Mouse (Mus musculus): ENCODE results near the gene Alox12b. TPM values are rescaled to one million over a fixed set of nuclear protein-coding genes. Genes with fewer than 3 reads are reported as not detected.

Alox12b gene
- total RNA-seq, 1 experiment = 0.22 TPM

DNA sequence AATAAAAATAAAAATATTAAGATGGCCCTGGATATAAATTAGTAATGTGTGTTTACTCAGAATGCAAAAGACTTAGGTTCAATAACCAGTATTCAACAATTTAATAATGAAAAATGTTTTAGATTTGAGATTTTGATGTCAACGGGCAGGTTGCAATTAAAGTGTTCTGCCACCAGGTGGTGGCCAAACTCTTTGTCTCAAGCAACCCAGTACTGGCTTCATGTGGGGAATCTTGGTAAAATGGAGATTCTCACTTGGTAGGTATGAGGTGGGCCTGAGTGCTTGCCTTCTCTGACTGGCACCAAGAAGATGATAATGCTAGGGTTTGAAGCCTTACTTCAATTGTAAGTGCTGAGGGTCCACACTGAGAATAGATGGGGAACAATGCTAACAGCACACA is 36.1 kb downstream of the Alox12b start:
- Histone ChIP-seq H3K9ac (ENCODE audit: insufficient read depth, low read depth, low read length, poor library complexity, severe bottlenecking) (no peak overlapping the region), H3K36me3 (ENCODE audit: control insufficient read depth, insufficient read depth, low read length, poor library complexity, severe bottlenecking) (no peaks in the 10 kb centered on the region), H3K9me3 (ENCODE audit: control insufficient read depth, insufficient read depth, low read depth, low read length) (no peaks in the 10 kb centered on the region), H3K4me1 (ENCODE audit: control insufficient read depth in 2 of 2, insufficient read depth in 2 of 2, low read length in 2 of 2, poor library complexity in 1 of 2) (peaks cover 0 to 4% of the 10 kb centered on the region in 2 experiments; a peak in 1 of 4 replicates), H3K27ac (ENCODE audit: insufficient read depth, low read depth, low read length, poor library complexity, severe bottlenecking) (no peak overlapping the region), H3K4me3 (ENCODE audit: insufficient read depth in 1 of 2, low read depth in 1 of 2, low read length in 2 of 2, poor library complexity in 1 of 2, severe bottlenecking in 1 of 2) (no peak overlapping the region)
- DNase-seq (ENCODE audit: low read depth, low spot score) = peak; percentile 25
- TF ChIP-seq CHD2 (IDR thresholded peaks at IDR 0.05; ENCODE audit: low read depth, low read length) (no peak), ZC3H11A (IDR thresholded peaks at IDR 0.05; ENCODE audit: borderline replicate concordance, low read depth, low read length) (peak; percentile 89), MAFK (IDR thresholded peaks at IDR 0.05; ENCODE audit: insufficient read depth, low read depth, low read length) (no peak)
- in situ Hi-C loops (cut with MboI; ENCODE audit: low sequenced_read_pairs in 2 of 2, unreplicated experiment in 2 of 2) = loop anchor here (10.0 kb wide), 1 partner anchor 52 kb away; no protein-coding TSS in a partner anchor

DNA sequence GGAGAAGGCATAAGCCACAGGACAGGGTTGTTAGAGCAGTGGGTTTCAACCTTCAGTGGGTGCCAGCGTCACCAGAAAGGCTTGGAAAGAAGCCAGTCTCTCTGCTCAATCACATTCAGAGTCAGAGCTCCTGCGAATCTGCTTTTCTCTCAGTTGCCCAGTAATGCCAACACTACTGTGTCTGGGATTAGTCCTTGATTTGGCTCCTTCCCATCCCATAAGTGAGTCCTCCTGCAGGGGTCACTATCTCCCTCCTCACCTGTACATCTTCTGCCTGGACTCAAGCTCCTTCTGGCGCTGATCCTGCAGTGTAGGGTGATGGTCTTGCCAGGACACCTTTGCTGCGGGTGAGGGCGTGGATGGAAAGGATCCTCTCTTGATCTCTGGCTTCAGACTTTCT is 40.0 kb downstream of the Alox12b start:
- H3K36me3 ChIP-seq (ENCODE audit: control insufficient read depth, insufficient read depth, low read length, poor library complexity, severe bottlenecking) = no peaks in the 10 kb centered on the region
- H3K9ac ChIP-seq (ENCODE audit: insufficient read depth, low read depth, low read length, poor library complexity, severe bottlenecking) = no peak overlapping the region
- peak overlapping the region in 1 of 2 experiments; percentile 46; a peak in 1 of 4 replicates for H3K4me3 ChIP-seq (ENCODE audit: insufficient read depth in 1 of 2, low read depth in 1 of 2, low read length in 2 of 2, poor library complexity in 1 of 2, severe bottlenecking in 1 of 2)
- in situ Hi-C loops (cut with MboI; ENCODE audit: low sequenced_read_pairs in 2 of 2, unreplicated experiment in 2 of 2) = loop anchor here (10.0 kb wide), 1 partner anchor 48 kb away; no protein-coding TSS in a partner anchor
- H3K9me3 ChIP-seq (ENCODE audit: control insufficient read depth, insufficient read depth, low read depth, low read length) = no peaks in the 10 kb centered on the region
- H3K27ac ChIP-seq (ENCODE audit: insufficient read depth, low read depth, low read length, poor library complexity, severe bottlenecking) = no peak overlapping the region
- TF ChIP-seq ZC3H11A (IDR thresholded peaks at IDR 0.05; ENCODE audit: borderline replicate concordance, low read depth, low read length) (peak; percentile 19; the same call in 1 of the 2 replicates), MAFK (IDR thresholded peaks at IDR 0.05; ENCODE audit: insufficient read depth, low read depth, low read length) (no peak)
- no peak for DNase-seq (ENCODE audit: low read depth, low spot score)
- H3K4me1 ChIP-seq (ENCODE audit: control insufficient read depth in 2 of 2, insufficient read depth in 2 of 2, low read length in 2 of 2, poor library complexity in 1 of 2) = peaks cover 0 to 4% of the 10 kb centered on the region in 2 experiments; a peak in 1 of 4 replicates

DNA sequence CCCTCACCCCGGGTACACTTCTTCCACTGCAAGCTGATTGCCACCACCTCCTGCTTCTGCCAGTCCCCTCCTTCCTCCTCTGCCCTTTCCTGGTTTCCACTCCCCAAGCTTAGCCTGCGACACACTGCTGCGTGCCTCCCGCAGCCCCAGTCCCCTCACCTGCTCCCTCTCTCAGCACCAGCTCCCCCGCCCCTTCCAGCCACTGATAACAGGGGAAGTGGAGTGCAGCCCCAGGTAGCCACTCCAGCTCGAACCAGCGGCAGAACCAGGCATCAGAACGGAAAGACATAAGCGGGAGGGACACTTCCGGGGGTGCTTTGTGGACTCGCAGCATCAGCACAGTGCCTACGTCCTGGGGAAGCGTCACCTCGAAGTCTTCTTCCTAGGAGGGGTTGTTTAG is 40.4 kb downstream of the Alox12b start:
- in situ Hi-C loops (cut with MboI; ENCODE audit: low sequenced_read_pairs in 2 of 2, unreplicated experiment in 2 of 2) = loop anchor here (10.0 kb wide), 1 partner anchor 48 kb away; no protein-coding TSS in a partner anchor
- H3K9ac ChIP-seq (ENCODE audit: insufficient read depth, low read depth, low read length, poor library complexity, severe bottlenecking) = no peak overlapping the region
- peak overlapping the region; percentile 31 to 46; a peak in 3 of 4 replicates for H3K4me3 ChIP-seq (ENCODE audit: insufficient read depth in 1 of 2, low read depth in 1 of 2, low read length in 2 of 2, poor library complexity in 1 of 2, severe bottlenecking in 1 of 2)
- TF ChIP-seq HCFC1 (IDR thresholded peaks at IDR 0.05; ENCODE audit: borderline replicate concordance, insufficient read depth, low read length) (no peak), ZNF384 (IDR thresholded peaks at IDR 0.05; ENCODE audit: low read depth, low read length) (no peak), MAFK (IDR thresholded peaks at IDR 0.05; ENCODE audit: insufficient read depth, low read depth, low read length) (no peak), CHD2 (IDR thresholded peaks at IDR 0.05; ENCODE audit: low read depth, low read length) (no peak), ZC3H11A (IDR thresholded peaks at IDR 0.05; ENCODE audit: borderline replicate concordance, low read depth, low read length) (no peak)
- no peaks in the 10 kb centered on the region for H3K9me3 ChIP-seq (ENCODE audit: control insufficient read depth, insufficient read depth, low read depth, low read length)
- H3K27ac ChIP-seq (ENCODE audit: insufficient read depth, low read depth, low read length, poor library complexity, severe bottlenecking) = no peak overlapping the region
- no peak for DNase-seq (ENCODE audit: low read depth, low spot score)
- no peaks in the 10 kb centered on the region for H3K36me3 ChIP-seq (ENCODE audit: control insufficient read depth, insufficient read depth, low read length, poor library complexity, severe bottlenecking)
- H3K4me1 ChIP-seq (ENCODE audit: control insufficient read depth in 2 of 2, insufficient read depth in 2 of 2, low read length in 2 of 2, poor library complexity in 1 of 2) = peaks cover 0 to 4% of the 10 kb centered on the region in 2 experiments; a peak in 1 of 4 replicates

DNA sequence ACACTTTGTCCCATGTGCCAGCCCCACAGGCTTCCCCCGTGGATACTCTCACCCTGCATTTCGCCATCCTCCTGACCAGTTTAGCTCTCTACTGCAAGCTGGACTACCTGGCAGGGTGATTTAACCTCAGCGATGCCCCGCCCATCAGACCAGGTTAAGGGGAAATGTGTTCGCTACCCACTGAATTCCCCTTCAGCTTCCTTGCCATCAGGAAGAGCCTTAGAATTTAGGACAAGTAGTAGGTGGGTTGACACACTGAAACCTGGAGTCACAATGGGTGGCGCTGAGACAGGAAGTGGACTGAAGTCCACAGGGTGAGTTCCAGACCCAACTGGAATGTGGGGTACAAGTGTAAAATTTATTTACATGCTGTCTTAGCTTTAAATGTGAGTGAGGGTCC is 41.0 kb downstream of the Alox12b start, which contains the start of gene Alox8:
Alox8 (minus strand) TSS at position 101 of the 400 bp plus-strand sequence.
- H3K36me3 ChIP-seq (ENCODE audit: control insufficient read depth, insufficient read depth, low read length, poor library complexity, severe bottlenecking) = no peaks in the 10 kb centered on the region
- no peak within 1 kb of the TSS for H3K9ac ChIP-seq (ENCODE audit: insufficient read depth, low read depth, low read length, poor library complexity, severe bottlenecking)
- no peak for DNase-seq (ENCODE audit: low read depth, low spot score)
- peak within 1 kb of the TSS; percentile 31 to 46; a peak in 3 of 4 replicates for H3K4me3 ChIP-seq (ENCODE audit: insufficient read depth in 1 of 2, low read depth in 1 of 2, low read length in 2 of 2, poor library complexity in 1 of 2, severe bottlenecking in 1 of 2)
- H3K9me3 ChIP-seq (ENCODE audit: control insufficient read depth, insufficient read depth, low read depth, low read length) = no peaks in the 10 kb centered on the region
- no peak within 1 kb of the TSS for H3K27ac ChIP-seq (ENCODE audit: insufficient read depth, low read depth, low read length, poor library complexity, severe bottlenecking)
- no peak for TF ChIP-seq MAFK (IDR thresholded peaks at IDR 0.05; ENCODE audit: insufficient read depth, low read depth, low read length)
- TF ChIP-seq HCFC1 (IDR thresholded peaks at IDR 0.05; ENCODE audit: borderline replicate concordance, insufficient read depth, low read length) = no peak
- no peak for TF ChIP-seq ZNF384 (IDR thresholded peaks at IDR 0.05; ENCODE audit: low read depth, low read length)
- no peak for TF ChIP-seq CHD2 (IDR thresholded peaks at IDR 0.05; ENCODE audit: low read depth, low read length)
- TF ChIP-seq ZC3H11A (IDR thresholded peaks at IDR 0.05; ENCODE audit: borderline replicate concordance, low read depth, low read length) = no peak
- peaks cover 0 to 4% of the 10 kb centered on the region in 2 experiments; a peak in 1 of 4 replicates for H3K4me1 ChIP-seq (ENCODE audit: control insufficient read depth in 2 of 2, insufficient read depth in 2 of 2, low read length in 2 of 2, poor library complexity in 1 of 2)
- in situ Hi-C loops (cut with MboI; ENCODE audit: low sequenced_read_pairs in 2 of 2, unreplicated experiment in 2 of 2) = loop anchor here (10.0 kb wide), 1 partner anchor 47 kb away; no protein-coding TSS in a partner anchor
